Mouse (Mus musculus) limb, embryonic 14.5 days (tissue): ENCODE data around the gene Ube2v1. TPM values are rescaled to one million over a fixed set of nuclear protein-coding genes. Genes with fewer than 3 reads are reported as not detected.

ENCODE experiments used
- ATAC-seq: fragments of 200-750 bp; cut with Nextera tagmentation; 2 replicates; pipeline ENCODE4 v1.8.0; 2017; ENCODE audit warnings: low read depth, moderate number of reproducible peaks, moderate TSS enrichment; ENCODE audit not compliant: low FRiP score
- DNase-seq: peaks from one replicate; pipeline ENCODE4 v3.0.0-alpha.2; 2015; ENCODE audit warnings: low spot score
- H3K27ac ChIP-seq: fragments of 300-500 bp; sonication (generic); replicated peaks from 2 replicates; pipeline ENCODE4 v1.5.1; 2014; ENCODE audit warnings: low read depth, mild to moderate bottlenecking, low read length, moderate library complexity, mixed read lengths
- H3K27me3 ChIP-seq: fragments of 300-500 bp; sonication (generic); 2 replicates; pipeline ENCODE4 v1.6.1; 2014; ENCODE audit warnings: low read length, mixed read lengths; ENCODE audit not compliant: control insufficient read depth, insufficient read depth
- H3K36me3 ChIP-seq: fragments of 300-500 bp; sonication (generic); 2 replicates; pipeline ENCODE4 v1.6.1; 2014; ENCODE audit warnings: mild to moderate bottlenecking, low read length, moderate library complexity, mixed read lengths; ENCODE audit not compliant: control insufficient read depth, insufficient read depth
- H3K4me1 ChIP-seq: fragments of 300-500 bp; sonication (generic); 2 replicates; pipeline ENCODE4 v1.6.1; 2014; ENCODE audit warnings: antibody characterized with exemption, low read length, mixed read lengths; ENCODE audit not compliant: control insufficient read depth, insufficient read depth
- H3K4me2 ChIP-seq: fragments of 300-500 bp; sonication (generic); replicated peaks from 2 replicates; pipeline ENCODE4 v1.6.1; 2014; ENCODE audit warnings: low read depth, mild to moderate bottlenecking, low read length, moderate library complexity; ENCODE audit not compliant: severe bottlenecking
- H3K4me3 ChIP-seq: fragments of 300-500 bp; sonication (generic); replicated peaks from 2 replicates; pipeline ENCODE4 v1.5.1; 2014; ENCODE audit warnings: low read length
- H3K9ac ChIP-seq: fragments of 300-500 bp; sonication (generic); 2 replicates; pipeline ENCODE4 v1.6.1; 2014; ENCODE audit warnings: mild to moderate bottlenecking, low read depth, low read length, moderate library complexity; ENCODE audit not compliant: severe bottlenecking
- H3K9me3 ChIP-seq: fragments of 300-500 bp; sonication (generic); 2 replicates; pipeline ENCODE4 v1.6.1; 2016; ENCODE audit warnings: low read length; ENCODE audit not compliant: control insufficient read depth
- POLR2A ChIP-seq: fragments of 200-500 bp; IDR thresholded peaks from 2 replicates; pipeline ENCODE4 v1.8.0; 2012; ENCODE audit warnings: inconsistent platforms, mild to moderate bottlenecking, moderate library complexity, borderline replicate concordance; ENCODE audit not compliant: insufficient read depth, insufficient read length; ENCODE audit errors: extremely low read depth
- WGBS: fragments of 180-500 bp; shearing (Covaris S2); extraction: QIAGEN DNeasy Blood & Tissue Kit; methylation state at CpG from one replicate; pipeline ENCODE4 v1.1.7; 2014; 5-methylcytosine and 5-hydroxymethylcytosine counted together
- polyA plus RNA-seq, 2 experiments: library from polyadenylated mRNA; depleted of rRNA in 1 of 2; stranded (reverse) in 1 of 2; unstranded in 1 of 2; fragments of >200 nt; fragmentation: Nextera tagmentation in 1 of 2; extraction: Ambion mirVana in 1 of 2; gene quantifications; 2 replicates each; pipeline versions ENCODE4 v1.2.1 to v1.2.3; 2012 to 2014

Gene Ube2v1
- polyA plus RNA-seq, 2 experiments, result 137 to 270 TPM

- H3K36me3 ChIP-seq, result peaks cover 75% of the 10 kb centered on the region
- 91% methylated on average over 10 of the region's 10 CpGs for WGBS
- no peak for ATAC-seq
- H3K27me3 ChIP-seq, result no peaks in the 10 kb centered on the region
- no peak overlapping the region for H3K27ac ChIP-seq
- H3K9me3 ChIP-seq, result no peaks in the 10 kb centered on the region
- DNase-seq, result no peak
- no peak overlapping the region for H3K4me3 ChIP-seq
- no peak overlapping the region for H3K4me2 ChIP-seq
- no peak for TF ChIP-seq POLR2A
- no peak overlapping the region for H3K9ac ChIP-seq
- no peaks in the 10 kb centered on the region for H3K4me1 ChIP-seq
Measured at GRCm38 (mm10) chr2:167611287-167611686, 20.6 kb downstream of the Ube2v1 start.

GRCm38 (mm10) chr2:167606745-167607123 is 25.2 kb downstream of the Ube2v1 start:
- no peak for TF ChIP-seq POLR2A
- no peaks in the 10 kb centered on the region for H3K27me3 ChIP-seq
- 0 out of 2 replicates have a peak, but pooled peaks have one; percentile 18 for ATAC-seq
- H3K9ac ChIP-seq, result no peak overlapping the region
- WGBS, result 73% methylated on average over 4 of the region's 4 CpGs
- no peak for DNase-seq
- H3K36me3 ChIP-seq, result peaks cover 37% of the 10 kb centered on the region
- H3K4me3 ChIP-seq, result no peak overlapping the region
- H3K4me1 ChIP-seq, result 0 out of 2 replicates have a peak, but pooled peaks cover 2% of the 10 kb centered on the region
- no peaks in the 10 kb centered on the region for H3K9me3 ChIP-seq
- H3K27ac ChIP-seq, result no peak overlapping the region
- no peak overlapping the region for H3K4me2 ChIP-seq

- Histone ChIP-seq H3K9ac (no peak overlapping the region), H3K9me3 (no peaks in the 10 kb centered on the region), H3K27ac (no peak overlapping the region), H3K27me3 (no peaks in the 10 kb centered on the region), H3K4me1 (0 out of 2 replicates have a peak, but pooled peaks cover 2% of the 10 kb centered on the region), H3K4me2 (no peak overlapping the region), H3K36me3 (peaks cover 31% of the 10 kb centered on the region), H3K4me3 (no peak overlapping the region)
- TF ChIP-seq POLR2A, result no peak
- WGBS, result 74% methylated on average over 17 of the region's 17 CpGs
- DNase-seq (no peak), ATAC-seq (0 out of 2 replicates have a peak, but pooled peaks have one; percentile 7)
Measured at GRCm38 (mm10) chr2:167605817-167606744, 25.8 kb downstream of the Ube2v1 start.

- H3K27ac ChIP-seq, result no peak overlapping the region
- WGBS, result 29% methylated on average over 11 of the region's 11 CpGs
- 0 out of 2 replicates have a peak, but pooled peaks cover 2% of the 10 kb centered on the region for H3K4me1 ChIP-seq
Measured at GRCm38 (mm10) chr2:167605178-167605794, 26.6 kb downstream of the Ube2v1 start.

GRCm38 (mm10) chr2:167602978-167603377 is 28.9 kb downstream of the Ube2v1 start:
- TF ChIP-seq POLR2A, result no peak
- Histone ChIP-seq H3K4me2 (no peak overlapping the region), H3K9me3 (no peaks in the 10 kb centered on the region), H3K9ac (no peak overlapping the region), H3K27ac (no peak overlapping the region), H3K4me3 (no peak overlapping the region), H3K4me1 (peaks cover 9% of the 10 kb centered on the region; the same call in 1 of the 2 replicates), H3K36me3 (peaks cover 16% of the 10 kb centered on the region), H3K27me3 (no peaks in the 10 kb centered on the region)
- ATAC-seq (0 out of 2 replicates have a peak, but pooled peaks have one; percentile 24), DNase-seq (no peak)
- WGBS, result 40% methylated on average over 5 of the region's 5 CpGs

More at GRCm38 (mm10) chr2:167605178-167605794, 26.6 kb downstream of the Ube2v1 start:
- ATAC-seq (peak; percentile 42; the same call in 1 of the 2 replicates), DNase-seq (peak; percentile 91)
- no peak overlapping the region for H3K4me3 ChIP-seq
- H3K27me3 ChIP-seq, result no peaks in the 10 kb centered on the region
- no peak for TF ChIP-seq POLR2A
- no peak overlapping the region for H3K4me2 ChIP-seq
- H3K9me3 ChIP-seq, result no peaks in the 10 kb centered on the region
- H3K9ac ChIP-seq, result no peak overlapping the region
- H3K36me3 ChIP-seq, result peaks cover 28% of the 10 kb centered on the region
